Mouse (Mus musculus): ENCODE data around the gene Klf4. TPM values are rescaled to one million over a fixed set of nuclear protein-coding genes. Genes with fewer than 3 reads are reported as not detected.

Gene Klf4
- polyA plus RNA-seq (2015; fragmentation: Nextera tagmentation; extraction: Ambion mirVana) = 87.8 and 99.3 TPM in 2 replicates

GRCm38 (mm10) chr4:55532407-55533195 is at the start of gene Klf4:
Klf4 (minus strand) TSS chr4:55532466.
- peak; percentile 97 for DNase-seq (ENCODE audit: low spot score)
- H3K27ac ChIP-seq (replicated peaks) = peak within 1 kb of the TSS; percentile 99
- H3K4me2 ChIP-seq (replicated peaks; ENCODE audit: low read depth) = peak within 1 kb of the TSS; percentile 71
- no peaks in the 10 kb centered on the region for H3K9me3 ChIP-seq (ENCODE audit: control insufficient read depth, low read length)
- 1% methylated on average over 41 of the region's 99 CpGs for WGBS
- peaks cover 2% of the 10 kb centered on the region; the same call in 1 of the 2 replicates for H3K36me3 ChIP-seq (ENCODE audit: control insufficient read depth, insufficient read depth, low read length)
- H3K27me3 ChIP-seq (ENCODE audit: control insufficient read depth, insufficient read depth, low read length) = no peaks in the 10 kb centered on the region
- peak within 1 kb of the TSS; percentile 91 for H3K9ac ChIP-seq (ENCODE audit: low read length)
- H3K4me1 ChIP-seq (replicated peaks; ENCODE audit: control insufficient read depth, insufficient read depth) = no peaks in the 10 kb centered on the region
- TF ChIP-seq CTCF (IDR thresholded peaks at IDR 0.05; ENCODE audit: low read depth) (peak; percentile 13; the same call in 1 of the 2 replicates), EP300 (optimal IDR thresholded peaks at IDR 0.05) (no peak)
- ATAC-seq (ENCODE audit: low FRiP score, low TSS enrichment) = peak; percentile 85
- H3K4me3 ChIP-seq (ENCODE audit: low read depth, low read length) = peak within 1 kb of the TSS; percentile 85

GRCm38 (mm10) chr4:55571432-55571831 is 39.2 kb upstream of the Klf4 start:
- Histone ChIP-seq H3K9me3 (ENCODE audit: control insufficient read depth, low read length) (no peaks in the 10 kb centered on the region), H3K4me3 (ENCODE audit: low read depth, low read length) (no peak overlapping the region), H3K4me2 (replicated peaks; ENCODE audit: low read depth) (no peak overlapping the region), H3K4me1 (replicated peaks; ENCODE audit: control insufficient read depth, insufficient read depth) (no peaks in the 10 kb centered on the region), H3K27me3 (ENCODE audit: control insufficient read depth, insufficient read depth, low read length) (no peaks in the 10 kb centered on the region), H3K27ac (replicated peaks) (no peak overlapping the region), H3K9ac (ENCODE audit: low read length) (no peak overlapping the region), H3K36me3 (ENCODE audit: control insufficient read depth, insufficient read depth, low read length) (no peaks in the 10 kb centered on the region)
- 48% methylated on average over 2 of the region's 2 CpGs for WGBS
- DNase-seq (ENCODE audit: low spot score) (no peak), ATAC-seq (ENCODE audit: low FRiP score, low TSS enrichment) (no peak)
- TF ChIP-seq CTCF (IDR thresholded peaks at IDR 0.05; ENCODE audit: low read depth) = no peak
- no peak for TF ChIP-seq EP300 (optimal IDR thresholded peaks at IDR 0.05)

- no peak overlapping the region for H3K9ac ChIP-seq (ENCODE audit: low read length)
- H3K9me3 ChIP-seq (ENCODE audit: control insufficient read depth, low read length) = no peaks in the 10 kb centered on the region
- TF ChIP-seq CTCF (IDR thresholded peaks at IDR 0.05; ENCODE audit: low read depth) (no peak), EP300 (optimal IDR thresholded peaks at IDR 0.05) (no peak)
- WGBS = 62% methylated on average over 9 of the region's 9 CpGs
- H3K27ac ChIP-seq (replicated peaks) = no peak overlapping the region
- ATAC-seq (ENCODE audit: low FRiP score, low TSS enrichment) (no peak), DNase-seq (ENCODE audit: low spot score) (no peak)
- H3K27me3 ChIP-seq (ENCODE audit: control insufficient read depth, insufficient read depth, low read length) = no peaks in the 10 kb centered on the region
- H3K36me3 ChIP-seq (ENCODE audit: control insufficient read depth, insufficient read depth, low read length) = no peaks in the 10 kb centered on the region
- H3K4me1 ChIP-seq (replicated peaks; ENCODE audit: control insufficient read depth, insufficient read depth) = no peaks in the 10 kb centered on the region
- no peak overlapping the region for H3K4me3 ChIP-seq (ENCODE audit: low read depth, low read length)
- H3K4me2 ChIP-seq (replicated peaks; ENCODE audit: low read depth) = no peak overlapping the region
These were observed 35.7 kb upstream of the Klf4 start for GRCm38 (mm10) chr4:55567986-55568385.

- no peak for ATAC-seq (ENCODE audit: low FRiP score, low TSS enrichment)
These were observed 35.3 kb upstream of the Klf4 start for GRCm38 (mm10) chr4:55567575-55567974.

GRCm38 (mm10) chr4:55564317-55564716 is 32.1 kb upstream of the Klf4 start:
- Histone ChIP-seq H3K4me1 (replicated peaks; ENCODE audit: control insufficient read depth, insufficient read depth) (no peaks in the 10 kb centered on the region), H3K27me3 (ENCODE audit: control insufficient read depth, insufficient read depth, low read length) (no peaks in the 10 kb centered on the region), H3K4me2 (replicated peaks; ENCODE audit: low read depth) (no peak overlapping the region), H3K27ac (replicated peaks) (no peak overlapping the region), H3K9ac (ENCODE audit: low read length) (no peak overlapping the region), H3K9me3 (ENCODE audit: control insufficient read depth, low read length) (0 out of 2 replicates have a peak, but pooled peaks cover 3% of the 10 kb centered on the region), H3K36me3 (ENCODE audit: control insufficient read depth, insufficient read depth, low read length) (no peaks in the 10 kb centered on the region), H3K4me3 (ENCODE audit: low read depth, low read length) (no peak overlapping the region)
- ATAC-seq (ENCODE audit: low FRiP score, low TSS enrichment) (no peak), DNase-seq (ENCODE audit: low spot score) (no peak)
- 84% methylated on average over 2 of the region's 2 CpGs for WGBS
- TF ChIP-seq CTCF (IDR thresholded peaks at IDR 0.05; ENCODE audit: low read depth) (no peak), EP300 (optimal IDR thresholded peaks at IDR 0.05) (no peak)

More at GRCm38 (mm10) chr4:55567575-55567974, 35.3 kb upstream of the Klf4 start:
- Histone ChIP-seq H3K27ac (replicated peaks) (no peak overlapping the region), H3K4me3 (ENCODE audit: low read depth, low read length) (no peak overlapping the region), H3K4me1 (replicated peaks; ENCODE audit: control insufficient read depth, insufficient read depth) (no peaks in the 10 kb centered on the region), H3K4me2 (replicated peaks; ENCODE audit: low read depth) (no peak overlapping the region), H3K9me3 (ENCODE audit: control insufficient read depth, low read length) (no peaks in the 10 kb centered on the region), H3K36me3 (ENCODE audit: control insufficient read depth, insufficient read depth, low read length) (no peaks in the 10 kb centered on the region), H3K9ac (ENCODE audit: low read length) (no peak overlapping the region), H3K27me3 (ENCODE audit: control insufficient read depth, insufficient read depth, low read length) (no peaks in the 10 kb centered on the region)
- TF ChIP-seq CTCF (IDR thresholded peaks at IDR 0.05; ENCODE audit: low read depth) (no peak), EP300 (optimal IDR thresholded peaks at IDR 0.05) (no peak)
- WGBS = 83% methylated on average over 5 of the region's 5 CpGs
- DNase-seq (ENCODE audit: low spot score) = no peak

- Histone ChIP-seq H3K27ac (replicated peaks) (no peak overlapping the region), H3K9me3 (ENCODE audit: control insufficient read depth, low read length) (0 out of 2 replicates have a peak, but pooled peaks cover 3% of the 10 kb centered on the region), H3K4me3 (ENCODE audit: low read depth, low read length) (no peak overlapping the region), H3K27me3 (ENCODE audit: control insufficient read depth, insufficient read depth, low read length) (no peaks in the 10 kb centered on the region), H3K9ac (ENCODE audit: low read length) (no peak overlapping the region), H3K4me2 (replicated peaks; ENCODE audit: low read depth) (no peak overlapping the region), H3K36me3 (ENCODE audit: control insufficient read depth, insufficient read depth, low read length) (no peaks in the 10 kb centered on the region), H3K4me1 (replicated peaks; ENCODE audit: control insufficient read depth, insufficient read depth) (no peaks in the 10 kb centered on the region)
- TF ChIP-seq CTCF (IDR thresholded peaks at IDR 0.05; ENCODE audit: low read depth) (no peak), EP300 (optimal IDR thresholded peaks at IDR 0.05) (no peak)
- ATAC-seq (ENCODE audit: low FRiP score, low TSS enrichment) (no peak), DNase-seq (ENCODE audit: low spot score) (no peak)
- WGBS = 77% methylated on average over 8 of the region's 8 CpGs
These were observed 30.8 kb upstream of the Klf4 start for GRCm38 (mm10) chr4:55563050-55563449.

Measured in stomach, postnatal 0 days (tissue).